In genomic region chr5:149356970-149357369, GRCm38 (mm10) we compare ENCODE assay signal across 28 mouse cellular contexts. TPM values are rescaled to one million over a fixed set of nuclear protein-coding genes. Genes with fewer than 3 reads are reported as not detected.
A peak's percentile ranks its signal among the peaks of the same experiment; 100 is the strongest.
DNase-seq lines count a peak whose midpoint lies in the region; ATAC-seq and TF ChIP-seq lines count a peak whose summit lies in the region.
"Had no signal": no experiment of that assay in that cellular context is flagged by ENCODE, and none has a peak within 500 bp of the region (broad histone marks: within the 10 kb centered on the region; RNA-seq: fewer than 3 reads in every experiment).

No protein-coding gene starts in this region.

- peak; percentile 20 for TF ChIP-seq RAD21 in MEL (IDR thresholded peaks at IDR 0.05; ENCODE audit: low read depth, low read length)

- no peak for TF ChIP-seq POLR2A in MEL (IDR thresholded peaks at IDR 0.05; ENCODE audit: control insufficient read depth in 1 of 2, insufficient read depth in 1 of 2, low read depth in 1 of 2, low read length in 2 of 2, poor library complexity in 1 of 2)

- no peak overlapping the region for H3K4me3 ChIP-seq in forebrain, postnatal 0 days (ENCODE audit: low read depth, low read length)
- no peak overlapping the region for H3K4me3 ChIP-seq in forebrain, embryonic 13.5 days
- H3K4me3 ChIP-seq in liver, embryonic 14.5 days (ENCODE audit: insufficient read depth in 1 of 2, low read depth in 2 of 2, low read length in 2 of 2) = no peak overlapping the region
- no peak overlapping the region for H3K4me3 ChIP-seq in liver, embryonic 12.5 days
- no peak overlapping the region for H3K4me3 ChIP-seq in MEL (ENCODE audit: control insufficient read depth in 1 of 2, insufficient read depth in 1 of 2, low read depth in 2 of 2, low read length in 2 of 2)
- H3K4me3 ChIP-seq: embryonic facial prominence, embryonic 10.5 days; embryonic facial prominence, embryonic 15.5 days; heart, embryonic 10.5 days; heart, embryonic 15.5 days; hindbrain, embryonic 12.5 days; kidney, embryonic 15.5 days; neural tube, embryonic 13.5 days had no signal

- peak; percentile 36 for TF ChIP-seq CTCF in forebrain, postnatal 0 days (IDR thresholded peaks at IDR 0.05; ENCODE audit: low read depth)
- TF ChIP-seq CTCF in liver, embryonic 14.5 days (IDR thresholded peaks at IDR 0.05; ENCODE audit: low read depth) = peak; percentile 22; the same call in 1 of the 2 replicates
- TF ChIP-seq CTCF in MEL (IDR thresholded peaks at IDR 0.05 in 2 of 3, conservative IDR thresholded peaks at IDR 0.05 in 1 of 3; ENCODE audit: control insufficient read depth in 1 of 3, insufficient read depth in 1 of 3, low read depth in 2 of 3, low read length in 3 of 3, poor library complexity in 1 of 3, severe bottlenecking in 1 of 3) = peak; percentile 7 to 35 (median 26); a peak in 3 of 6 replicates

- no peak overlapping the region for H3K9ac ChIP-seq in forebrain, postnatal 0 days
- no peak overlapping the region for H3K9ac ChIP-seq in forebrain, embryonic 13.5 days
- no peak overlapping the region for H3K9ac ChIP-seq in liver, embryonic 14.5 days (replicated peaks)
- H3K9ac ChIP-seq in liver, embryonic 12.5 days = no peak overlapping the region
- no peak overlapping the region for H3K9ac ChIP-seq in MEL (ENCODE audit: control insufficient read depth, low read depth, low read length, poor library complexity, severe bottlenecking)
- H3K9ac ChIP-seq: embryonic facial prominence, embryonic 15.5 days; heart, embryonic 15.5 days; hindbrain, embryonic 12.5 days; kidney, embryonic 15.5 days; neural tube, embryonic 13.5 days had no signal

- TF ChIP-seq EP300 in liver, embryonic 14.5 days (IDR thresholded peaks at IDR 0.05; ENCODE audit: low read depth) = no peak
- no peak for TF ChIP-seq EP300 in MEL (IDR thresholded peaks at IDR 0.05; ENCODE audit: low read depth in 1 of 2, low read length in 2 of 2)

- H3K9me3 ChIP-seq in forebrain, postnatal 0 days (ENCODE audit: low read length) = no peaks in the 10 kb centered on the region
- H3K9me3 ChIP-seq in forebrain, embryonic 13.5 days (replicated peaks) = peaks cover 7% of the 10 kb centered on the region
- H3K9me3 ChIP-seq in liver, embryonic 14.5 days (ENCODE audit: control insufficient read depth, low read length) = no peaks in the 10 kb centered on the region
- peaks cover 10% of the 10 kb centered on the region for H3K9me3 ChIP-seq in liver, embryonic 12.5 days (replicated peaks)
- no peaks in the 10 kb centered on the region for H3K9me3 ChIP-seq in MEL (replicated peaks; ENCODE audit: insufficient read depth, low read length)
- H3K9me3 ChIP-seq: embryonic facial prominence, embryonic 15.5 days; heart, embryonic 15.5 days; kidney, embryonic 15.5 days had no signal

- WGBS in forebrain, postnatal 0 days = 85% methylated on average over 1 of the region's 1 CpGs
- WGBS in forebrain, embryonic 13.5 days = 88% methylated on average over 1 of the region's 1 CpGs
- WGBS in liver, embryonic 14.5 days (ENCODE audit: insufficient replicate concordance) = 68% methylated on average over 1 of the region's 1 CpGs
- WGBS in liver, embryonic 12.5 days (ENCODE audit: insufficient replicate concordance) = 70% methylated on average over 1 of the region's 1 CpGs

- ATAC-seq in forebrain, postnatal 0 days = no peak
- no peak for ATAC-seq in forebrain, embryonic 13.5 days
- ATAC-seq in liver, embryonic 14.5 days (ENCODE audit: insufficient read depth) = no peak
- ATAC-seq in liver, embryonic 12.5 days = no peak
- ATAC-seq: forebrain, embryonic 14.5 days had no signal

- H3K27ac ChIP-seq in forebrain, postnatal 0 days (ENCODE audit: low read depth, low read length) = no peak overlapping the region
- H3K27ac ChIP-seq in forebrain, embryonic 13.5 days = no peak overlapping the region
- no peak overlapping the region for H3K27ac ChIP-seq in liver, embryonic 14.5 days
- H3K27ac ChIP-seq in liver, embryonic 12.5 days = no peak overlapping the region
- no peak overlapping the region for H3K27ac ChIP-seq in MEL (ENCODE audit: control insufficient read depth, low read depth, low read length)
- H3K27ac ChIP-seq: embryonic facial prominence, embryonic 10.5 days; embryonic facial prominence, embryonic 15.5 days; heart, embryonic 10.5 days; heart, embryonic 15.5 days; hindbrain, embryonic 12.5 days; kidney, embryonic 15.5 days; neural tube, embryonic 13.5 days had no signal

- H3K79me2 ChIP-seq in MEL (ENCODE audit: control insufficient read depth, insufficient read depth, low read length, poor library complexity) = no peaks in the 10 kb centered on the region; the same call in 1 of the 2 replicates

- H3K4me1 ChIP-seq in forebrain, postnatal 0 days (ENCODE audit: insufficient read depth) = peaks cover 8% of the 10 kb centered on the region; the same call in 1 of the 2 replicates
- peaks cover 21% of the 10 kb centered on the region for H3K4me1 ChIP-seq in forebrain, embryonic 13.5 days
- peaks cover 10 to 20% of the 10 kb centered on the region in 2 experiments for H3K4me1 ChIP-seq in liver, embryonic 14.5 days (replicated peaks; ENCODE audit: control insufficient read depth in 2 of 2, insufficient read depth in 2 of 2, low read length in 1 of 2)
- peaks cover 40% of the 10 kb centered on the region for H3K4me1 ChIP-seq in liver, embryonic 12.5 days
- H3K4me1 ChIP-seq in MEL (ENCODE audit: control insufficient read depth in 1 of 2, insufficient read depth in 2 of 2, low read length in 2 of 2) = peaks cover 21 to 37% of the 10 kb centered on the region in 2 experiments

- H3K4me2 ChIP-seq in forebrain, postnatal 0 days (ENCODE audit: low read depth) = no peak overlapping the region
- H3K4me2 ChIP-seq in forebrain, embryonic 13.5 days = no peak overlapping the region
- no peak overlapping the region for H3K4me2 ChIP-seq in liver, embryonic 14.5 days (ENCODE audit: low read depth)
- no peak overlapping the region for H3K4me2 ChIP-seq in liver, embryonic 12.5 days
- H3K4me2 ChIP-seq: embryonic facial prominence, embryonic 15.5 days; heart, embryonic 15.5 days; hindbrain, embryonic 12.5 days; kidney, embryonic 15.5 days; midbrain, embryonic 11.5 days; neural tube, embryonic 13.5 days had no signal

- DNase-seq in forebrain, postnatal 0 days = no peak
- DNase-seq in liver, embryonic 14.5 days (ENCODE audit: low read depth in 3 of 3, low spot score in 3 of 3) = no peak
- DNase-seq in 416B (ENCODE audit: low read depth) = peak; percentile 40
- peak; percentile 52 for DNase-seq in MEL (ENCODE audit: low read depth, low spot score)
- no peak for DNase-seq in right cerebral cortex, adult 2 months (ENCODE audit: low spot score in 2 of 2)
- DNase-seq in left cerebral cortex, adult 8-10 months (ENCODE audit: low spot score in 2 of 2) = no peak
- DNase-seq: adrenal gland, postnatal 25 days; cerebellum, adult 18-20 months; cerebellum, postnatal 14 days; gastrocnemius, postnatal 25 days; heart, adult 11 months; kidney, adult 11 months; kidney, postnatal 36 days; layer of hippocampus, postnatal 36 days; lung, adult 18-20 months; right cerebral cortex, postnatal 14 days; thymus, postnatal 25 days had no signal

- no peaks in the 10 kb centered on the region for H3K27me3 ChIP-seq in forebrain, postnatal 0 days (ENCODE audit: insufficient read depth, low read length)
- H3K27me3 ChIP-seq in forebrain, embryonic 13.5 days = no peaks in the 10 kb centered on the region
- H3K27me3 ChIP-seq in liver, embryonic 14.5 days (ENCODE audit: control insufficient read depth, insufficient read depth, low read length) = no peaks in the 10 kb centered on the region
- no peaks in the 10 kb centered on the region for H3K27me3 ChIP-seq in liver, embryonic 12.5 days (replicated peaks)
- no peaks in the 10 kb centered on the region for H3K27me3 ChIP-seq in MEL (ENCODE audit: control insufficient read depth in 1 of 2, insufficient read depth in 2 of 2, low read length in 2 of 2)
- H3K27me3 ChIP-seq: embryonic facial prominence, embryonic 15.5 days; heart, embryonic 15.5 days; hindbrain, embryonic 12.5 days; kidney, embryonic 15.5 days; neural tube, embryonic 13.5 days had no signal

- no peaks in the 10 kb centered on the region for H3K36me3 ChIP-seq in forebrain, postnatal 0 days (ENCODE audit: insufficient read depth)
- H3K36me3 ChIP-seq in forebrain, embryonic 13.5 days (ENCODE audit: poor library complexity, severe bottlenecking) = no peaks in the 10 kb centered on the region
- no peaks in the 10 kb centered on the region for H3K36me3 ChIP-seq in liver, embryonic 14.5 days (replicated peaks; ENCODE audit: control insufficient read depth, insufficient read depth, low read depth)
- no peaks in the 10 kb centered on the region for H3K36me3 ChIP-seq in liver, embryonic 12.5 days
- peaks cover 0 to 29% of the 10 kb centered on the region in 2 experiments; a peak in 2 of 4 replicates for H3K36me3 ChIP-seq in MEL (ENCODE audit: control insufficient read depth in 1 of 2, insufficient read depth in 2 of 2, low read length in 2 of 2)
- H3K36me3 ChIP-seq: embryonic facial prominence, embryonic 10.5 days; embryonic facial prominence, embryonic 15.5 days; heart, embryonic 15.5 days; hindbrain, embryonic 12.5 days; kidney, embryonic 15.5 days; neural tube, embryonic 13.5 days had no signal

TF ChIP-seq in MEL, 35 proteins besides CTCF, POLR2A, EP300 and RAD21:
- TF ChIP-seq KAT2A (conservative IDR thresholded peaks at IDR 0.05; ENCODE audit: low read depth, low read length) = no peak
- no peak for TF ChIP-seq MYB (IDR thresholded peaks at IDR 0.05; ENCODE audit: low read depth, low read length)
- 0 out of 2 replicates have a peak, but pooled peaks have one; percentile 16 for TF ChIP-seq TBP (IDR thresholded peaks at IDR 0.05; ENCODE audit: low read depth, low read length)
- TF ChIP-seq SMC3 (IDR thresholded peaks at IDR 0.05; ENCODE audit: low read depth, low read length) = 0 out of 2 replicates have a peak, but pooled peaks have one; percentile 0

RNA-seq across cellular contexts. Expression of gene Medag, which starts 54.6 kb away (rescaled TPM):
- 1.7 and 2.1 TPM in 2 replicates for total RNA-seq in forebrain, postnatal 0 days (2014; rRNA removed)
- polyA plus RNA-seq in forebrain, postnatal 0 days (2015; fragmentation: Nextera tagmentation; extraction: Ambion mirVana) = 1.1 and 1.8 TPM in 2 replicates
- 1.1 and 1.2 TPM in 2 replicates for polyA plus RNA-seq in forebrain, embryonic 13.5 days (2015; fragmentation: Nextera tagmentation; extraction: Ambion mirVana)
- polyA plus RNA-seq in liver, embryonic 14.5 days (2012; rRNA removed) = 0.13 and 0.18 TPM in 2 replicates
- polyA plus RNA-seq in liver, embryonic 14.5 days (2014; fragmentation: Nextera tagmentation; extraction: Ambion mirVana) = 0.04 and 0.27 TPM in 2 replicates
- 0.35 and 0.57 TPM in 2 replicates for polyA plus RNA-seq in liver, embryonic 12.5 days (2016; fragmentation: Nextera tagmentation; extraction: Ambion mirVana)
- not detected in 2 replicates for total RNA-seq in MEL (2012; rRNA removed)
- polyA plus RNA-seq in MEL (2012; ENCODE audit: insufficient read depth in 1 of 2, insufficient read length in 2 of 2, low read depth in 1 of 2, low replicate concordance in 2 of 2, missing spikeins in 1 of 2) = not detected
- total RNA-seq in left cerebral cortex, adult 8-10 months (2022) = 10 to 100 TPM; 12.1 to 17.6 (median 15.0) TPM

Comparison
In these comparisons a context has a peak if more than half of its experiments do, and no peak if none do; other contexts are left out.
1. DNase-seq: peak in 416B (single experiment) and MEL (single experiment); none in forebrain, postnatal 0 days (single experiment), liver, embryonic 14.5 days (0 of 3), right cerebral cortex, adult 2 months (0 of 2) and left cerebral cortex, adult 8-10 months (0 of 2).
2. Peak in every context shown above with its lines, with median percentiles within 50 percentile points of each other: CTCF ChIP-seq.